Mouse (Mus musculus) forebrain, embryonic 10.5 days (tissue): ENCODE measurements at regions not wholly inside any gene's neighbourhood (a gene's known extent, or its start where the extent isn't known, plus 50 kb on each side); places are given as distances from the start of the nearest gene placed in this dataset.

Experiments
- DNase-seq: peaks from one replicate; pipeline ENCODE4 v3.0.0-alpha.2; 2017; ENCODE audit warnings: low spot score; ENCODE audit errors: extremely low spot score
- H3K27ac ChIP-seq: fragments of 300-500 bp; sonication (generic); 2 replicates; pipeline ENCODE4 v1.5.1; 2016; ENCODE audit warnings: mild to moderate bottlenecking
- H3K27me3 ChIP-seq: fragments of 300-500 bp; sonication (generic); 2 replicates; pipeline ENCODE4 v1.6.1; 2016; ENCODE audit warnings: mild to moderate bottlenecking; ENCODE audit not compliant: poor library complexity, severe bottlenecking
- H3K36me3 ChIP-seq: fragments of 300-500 bp; sonication (generic); replicated peaks from 2 replicates; pipeline ENCODE4 v1.6.1; 2016; ENCODE audit warnings: mild to moderate bottlenecking, moderate library complexity
- H3K4me1 ChIP-seq: fragments of 300-500 bp; sonication (generic); 2 replicates; pipeline ENCODE4 v1.6.1; 2016
- H3K4me3 ChIP-seq: fragments of 300-500 bp; sonication (generic); 2 replicates; pipeline ENCODE4 v1.5.1; 2016; ENCODE audit warnings: mild to moderate bottlenecking, moderate library complexity
- H3K9me3 ChIP-seq: fragments of 300-500 bp; sonication (generic); 2 replicates; pipeline ENCODE4 v1.6.1; 2016; ENCODE audit warnings: mild to moderate bottlenecking, moderate library complexity
- WGBS: fragments of 180-500 bp; shearing (Covaris S2); methylation state at CpG from one replicate; pipeline ENCODE4 v1.1.7; 2016; 5-methylcytosine and 5-hydroxymethylcytosine counted together

DNA sequence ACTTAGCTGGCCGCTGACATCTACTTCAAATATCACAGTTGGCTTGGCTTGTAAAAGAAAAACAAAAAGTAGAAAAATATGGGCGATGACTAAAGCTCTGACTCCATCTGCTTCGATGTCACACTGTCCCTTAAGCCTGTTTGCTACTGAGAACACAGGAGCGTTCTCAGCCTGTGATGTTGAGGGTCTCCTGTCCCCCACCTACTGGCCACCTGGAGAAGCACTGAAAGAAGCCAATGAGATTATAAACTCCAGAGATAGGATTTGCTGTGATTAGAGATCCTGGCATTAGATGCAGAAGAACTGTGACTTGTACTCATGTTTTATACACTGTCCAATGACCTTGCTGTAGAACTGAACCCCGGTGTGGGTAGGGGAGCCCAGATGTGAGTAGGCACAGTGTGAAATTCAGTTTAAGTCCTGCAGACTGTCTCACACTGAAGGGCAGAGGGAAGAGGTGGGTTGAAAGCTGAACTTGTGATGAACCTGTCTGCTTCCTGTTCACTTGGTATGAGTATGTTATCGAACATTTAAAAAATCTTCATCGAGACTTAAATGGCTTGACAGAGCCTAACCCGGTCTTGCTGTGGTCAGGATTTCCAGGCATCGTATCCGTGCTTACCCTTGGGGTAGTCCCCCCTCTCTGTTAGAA lies 63.7 kb upstream of the 1700020N01Rik start:
- DNase-seq = no peak
- Histone ChIP-seq H3K4me1 (peaks cover 11% of the 10 kb centered on the region), H3K27me3 (no peaks in the 10 kb centered on the region), H3K4me3 (no peak overlapping the region), H3K9me3 (no peaks in the 10 kb centered on the region), H3K36me3 (no peaks in the 10 kb centered on the region), H3K27ac (no peak overlapping the region)
- 66% methylated on average over 10 of the region's 10 CpGs for WGBS

DNA sequence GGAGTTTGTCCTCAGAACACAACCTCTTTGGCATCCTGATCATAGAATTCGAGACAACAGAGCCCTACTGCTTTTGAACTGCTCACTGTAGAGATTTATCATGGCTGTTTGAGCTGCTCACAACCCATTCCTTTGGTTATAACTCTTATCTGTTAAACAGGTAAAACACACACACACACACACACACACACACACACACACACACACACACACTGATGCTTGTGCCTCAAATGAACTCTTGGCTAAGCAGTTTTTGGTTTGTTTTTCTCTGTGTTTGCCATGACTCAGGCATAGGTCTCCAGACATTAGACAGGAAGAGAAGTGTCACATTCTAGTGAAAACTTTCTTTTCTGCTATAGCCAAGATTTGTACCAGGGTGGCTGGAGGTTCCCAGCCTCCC lies 60.8 kb upstream of the 1700020N01Rik start:
- WGBS = 100% methylated on average over 1 of the region's 1 CpGs
- H3K4me3 ChIP-seq = no peak overlapping the region

DNA sequence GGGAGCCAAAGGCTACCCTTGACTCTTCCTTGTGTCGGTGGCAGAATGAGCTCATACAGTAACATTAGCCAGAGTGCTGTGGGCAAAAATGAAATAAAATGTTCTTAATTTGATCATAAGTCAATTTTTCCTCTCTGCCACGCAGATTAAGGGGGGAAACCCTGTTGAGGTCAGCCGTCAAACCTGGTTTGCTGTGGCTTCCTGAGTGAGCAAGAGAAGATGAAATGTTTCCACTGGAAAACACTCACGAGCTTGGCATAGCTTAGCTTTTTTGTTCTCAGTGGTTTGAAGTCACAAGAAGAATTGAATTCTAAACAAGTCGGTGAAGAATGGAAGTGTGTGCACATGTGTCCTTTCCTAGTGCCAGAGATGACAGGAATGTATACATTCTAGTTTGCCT lies 57.3 kb upstream of the 1700020N01Rik start:
- 83% methylated on average over 5 of the region's 5 CpGs for WGBS
- H3K4me1 ChIP-seq = 0 out of 2 replicates have a peak, but pooled peaks cover 5% of the 10 kb centered on the region
- no peaks in the 10 kb centered on the region for H3K36me3 ChIP-seq
- H3K27ac ChIP-seq = no peak overlapping the region
- H3K27me3 ChIP-seq = no peaks in the 10 kb centered on the region
- H3K4me3 ChIP-seq = no peak overlapping the region
- H3K9me3 ChIP-seq = no peaks in the 10 kb centered on the region
- DNase-seq = no peak

More for the DNA sequence above, 60.8 kb upstream of the 1700020N01Rik start:
- no peak for DNase-seq
- no peaks in the 10 kb centered on the region for H3K36me3 ChIP-seq
- H3K9me3 ChIP-seq = no peaks in the 10 kb centered on the region
- no peak overlapping the region for H3K27ac ChIP-seq
- H3K4me1 ChIP-seq = peaks cover 6% of the 10 kb centered on the region; the same call in 1 of the 2 replicates
- H3K27me3 ChIP-seq = no peaks in the 10 kb centered on the region

DNA sequence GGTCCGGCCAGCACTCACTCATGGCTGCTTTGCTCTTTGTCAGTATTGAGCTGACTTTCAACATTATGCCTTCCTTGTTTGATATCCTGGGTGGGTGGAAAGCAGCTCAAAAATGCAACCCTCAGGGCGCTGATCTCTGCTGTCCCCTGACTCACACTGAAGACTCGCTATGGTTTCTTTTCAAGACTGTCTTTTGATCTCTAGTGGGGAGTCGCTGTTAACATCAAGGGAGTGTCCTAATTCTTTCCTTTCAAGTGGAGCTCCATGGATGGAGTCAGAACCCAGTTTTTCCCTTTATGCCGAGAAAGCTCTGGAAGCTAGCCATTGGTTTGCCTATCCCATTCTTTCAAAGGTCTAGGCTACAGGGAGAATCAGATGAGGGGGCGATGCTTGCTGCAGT lies 54.5 kb upstream of the 1700020N01Rik start:
- 0 out of 2 replicates have a peak, but pooled peaks cover 5% of the 10 kb centered on the region for H3K4me1 ChIP-seq
- WGBS = 59% methylated on average over 6 of the region's 6 CpGs
- no peaks in the 10 kb centered on the region for H3K36me3 ChIP-seq
- DNase-seq = no peak
- H3K27ac ChIP-seq = no peak overlapping the region
- no peaks in the 10 kb centered on the region for H3K9me3 ChIP-seq
- no peak overlapping the region for H3K4me3 ChIP-seq
- no peaks in the 10 kb centered on the region for H3K27me3 ChIP-seq
